Mouse (Mus musculus) limb, embryonic 14.5 days (tissue): ENCODE measurements at regions not wholly inside any gene's neighbourhood (a gene's known extent, or its start where the extent isn't known, plus 50 kb on each side); places are given as distances from the start of the nearest gene placed in this dataset.
A peak's percentile ranks its signal among the peaks of the same experiment; 100 is the strongest.

Experiments
- ATAC-seq: fragments of 200-750 bp; cut with Nextera tagmentation; 2 replicates; pipeline ENCODE4 v1.8.0; 2017; ENCODE audit warnings: low read depth, moderate number of reproducible peaks, moderate TSS enrichment; ENCODE audit not compliant: low FRiP score
- DNase-seq: peaks from one replicate; pipeline ENCODE4 v3.0.0-alpha.2; 2015; ENCODE audit warnings: low spot score
- H3K27ac ChIP-seq: fragments of 300-500 bp; sonication (generic); replicated peaks from 2 replicates; pipeline ENCODE4 v1.5.1; 2014; ENCODE audit warnings: low read depth, mild to moderate bottlenecking, low read length, moderate library complexity, mixed read lengths
- H3K27me3 ChIP-seq: fragments of 300-500 bp; sonication (generic); 2 replicates; pipeline ENCODE4 v1.6.1; 2014; ENCODE audit warnings: low read length, mixed read lengths; ENCODE audit not compliant: control insufficient read depth, insufficient read depth
- H3K36me3 ChIP-seq: fragments of 300-500 bp; sonication (generic); 2 replicates; pipeline ENCODE4 v1.6.1; 2014; ENCODE audit warnings: mild to moderate bottlenecking, low read length, moderate library complexity, mixed read lengths; ENCODE audit not compliant: control insufficient read depth, insufficient read depth
- H3K4me1 ChIP-seq: fragments of 300-500 bp; sonication (generic); 2 replicates; pipeline ENCODE4 v1.6.1; 2014; ENCODE audit warnings: antibody characterized with exemption, low read length, mixed read lengths; ENCODE audit not compliant: control insufficient read depth, insufficient read depth
- H3K4me2 ChIP-seq: fragments of 300-500 bp; sonication (generic); replicated peaks from 2 replicates; pipeline ENCODE4 v1.6.1; 2014; ENCODE audit warnings: low read depth, mild to moderate bottlenecking, low read length, moderate library complexity; ENCODE audit not compliant: severe bottlenecking
- H3K4me3 ChIP-seq: fragments of 300-500 bp; sonication (generic); replicated peaks from 2 replicates; pipeline ENCODE4 v1.5.1; 2014; ENCODE audit warnings: low read length
- H3K9ac ChIP-seq: fragments of 300-500 bp; sonication (generic); 2 replicates; pipeline ENCODE4 v1.6.1; 2014; ENCODE audit warnings: mild to moderate bottlenecking, low read depth, low read length, moderate library complexity; ENCODE audit not compliant: severe bottlenecking
- H3K9me3 ChIP-seq: fragments of 300-500 bp; sonication (generic); 2 replicates; pipeline ENCODE4 v1.6.1; 2016; ENCODE audit warnings: low read length; ENCODE audit not compliant: control insufficient read depth
- POLR2A ChIP-seq: fragments of 200-500 bp; IDR thresholded peaks from 2 replicates; pipeline ENCODE4 v1.8.0; 2012; ENCODE audit warnings: inconsistent platforms, mild to moderate bottlenecking, moderate library complexity, borderline replicate concordance; ENCODE audit not compliant: insufficient read depth, insufficient read length; ENCODE audit errors: extremely low read depth
- WGBS: fragments of 180-500 bp; shearing (Covaris S2); extraction: QIAGEN DNeasy Blood & Tissue Kit; methylation state at CpG from one replicate; pipeline ENCODE4 v1.1.7; 2014; 5-methylcytosine and 5-hydroxymethylcytosine counted together

GRCm38 (mm10) chr1:190365126-190365525, 194.6 kb upstream of the Prox1 start:
- WGBS = 89% methylated on average over 11 of the region's 11 CpGs
- no peak for TF ChIP-seq POLR2A
- Histone ChIP-seq H3K4me2 (no peak overlapping the region), H3K9me3 (no peaks in the 10 kb centered on the region), H3K4me3 (no peak overlapping the region), H3K9ac (no peak overlapping the region), H3K4me1 (no peaks in the 10 kb centered on the region), H3K27ac (no peak overlapping the region), H3K27me3 (peaks cover 8% of the 10 kb centered on the region; the same call in 1 of the 2 replicates), H3K36me3 (no peaks in the 10 kb centered on the region)
- no peak for ATAC-seq
- DNase-seq = no peak

- Histone ChIP-seq H3K27me3 (peaks cover 8% of the 10 kb centered on the region), H3K27ac (no peak overlapping the region)
Observed at GRCm38 (mm10) chr1:190360661-190361060, 190.1 kb upstream of the Prox1 start.

GRCm38 (mm10) chr1:190357779-190358178, 187.3 kb upstream of the Prox1 start:
- H3K9me3 ChIP-seq = no peaks in the 10 kb centered on the region
- no peak overlapping the region for H3K4me2 ChIP-seq
- H3K36me3 ChIP-seq = no peaks in the 10 kb centered on the region
- WGBS = 68% methylated on average over 5 of the region's 5 CpGs
- TF ChIP-seq POLR2A = no peak
- no peak overlapping the region for H3K9ac ChIP-seq
- H3K27ac ChIP-seq = no peak overlapping the region
- DNase-seq = no peak
- no peak overlapping the region for H3K4me3 ChIP-seq
- peaks cover 11% of the 10 kb centered on the region for H3K27me3 ChIP-seq
- no peaks in the 10 kb centered on the region for H3K4me1 ChIP-seq
- no peak for ATAC-seq

More at GRCm38 (mm10) chr1:190360661-190361060, 190.1 kb upstream of the Prox1 start:
- ATAC-seq = no peak
- DNase-seq = no peak
- WGBS = 91% methylated on average over 5 of the region's 5 CpGs
- no peak overlapping the region for H3K9ac ChIP-seq
- H3K4me3 ChIP-seq = no peak overlapping the region
- no peaks in the 10 kb centered on the region for H3K4me1 ChIP-seq
- no peaks in the 10 kb centered on the region for H3K36me3 ChIP-seq
- TF ChIP-seq POLR2A = no peak
- H3K9me3 ChIP-seq = no peaks in the 10 kb centered on the region
- no peak overlapping the region for H3K4me2 ChIP-seq

- ATAC-seq = peak; percentile 65
- no peak overlapping the region for H3K27ac ChIP-seq
- peak; percentile 69 for DNase-seq
- H3K9ac ChIP-seq = no peak overlapping the region
- no peak for TF ChIP-seq POLR2A
- WGBS = 27% methylated on average over 5 of the region's 5 CpGs
- H3K4me3 ChIP-seq = no peak overlapping the region
- peaks cover 15% of the 10 kb centered on the region for H3K4me1 ChIP-seq
- H3K9me3 ChIP-seq = no peaks in the 10 kb centered on the region
- no peaks in the 10 kb centered on the region for H3K36me3 ChIP-seq
- H3K27me3 ChIP-seq = peaks cover 60% of the 10 kb centered on the region
- no peak overlapping the region for H3K4me2 ChIP-seq
Observed at GRCm38 (mm10) chr1:190347610-190348009, 177.1 kb upstream of the Prox1 start.

GRCm38 (mm10) chr1:190340715-190341114, 170.2 kb upstream of the Prox1 start:
- H3K36me3 ChIP-seq = no peaks in the 10 kb centered on the region
- ATAC-seq (no peak), DNase-seq (no peak)
- no peaks in the 10 kb centered on the region for H3K9me3 ChIP-seq
- no peak overlapping the region for H3K4me3 ChIP-seq
- WGBS = 72% methylated on average over 8 of the region's 8 CpGs
- H3K4me2 ChIP-seq = no peak overlapping the region
- H3K9ac ChIP-seq = no peak overlapping the region
- no peaks in the 10 kb centered on the region for H3K4me1 ChIP-seq
- no peak for TF ChIP-seq POLR2A
- peaks cover 64% of the 10 kb centered on the region for H3K27me3 ChIP-seq
- no peak overlapping the region for H3K27ac ChIP-seq

- no peak for TF ChIP-seq POLR2A
- no peak for DNase-seq
- WGBS = 2% methylated on average over 2 of the region's 2 CpGs
Observed at GRCm38 (mm10) chr1:190334471-190334870, 164.0 kb upstream of the Prox1 start.

More at GRCm38 (mm10) chr1:190334471-190334870, 164.0 kb upstream of the Prox1 start:
- H3K4me3 ChIP-seq = no peak overlapping the region
- H3K4me1 ChIP-seq = no peaks in the 10 kb centered on the region
- H3K36me3 ChIP-seq = no peaks in the 10 kb centered on the region
- no peaks in the 10 kb centered on the region for H3K9me3 ChIP-seq
- H3K27ac ChIP-seq = no peak overlapping the region
- no peak for ATAC-seq
- no peak overlapping the region for H3K9ac ChIP-seq
- peaks cover 42% of the 10 kb centered on the region for H3K27me3 ChIP-seq
- no peak overlapping the region for H3K4me2 ChIP-seq
